Mouse (Mus musculus): ENCODE results near the gene Abl1.

The Abl1 gene

GRCm38 (mm10) chr2:31789215-31789614 lies 101.0 kb downstream of the Abl1 start:
- DNase-seq: no peak

- no peak for DNase-seq
Measured at GRCm38 (mm10) chr2:31790728-31791251, 102.6 kb downstream of the Abl1 start.

- no peak for DNase-seq
Measured at GRCm38 (mm10) chr2:31791260-31791659, 103.1 kb downstream of the Abl1 start.

GRCm38 (mm10) chr2:31792611-31793010 lies 104.4 kb downstream of the Abl1 start:
- DNase-seq: no peak

GRCm38 (mm10) chr2:31796943-31797342 lies 108.8 kb downstream of the Abl1 start:
- no peak for DNase-seq

GRCm38 (mm10) chr2:31801416-31801815 lies 113.2 kb downstream of the Abl1 start:
- peak; percentile 64 to 73 for DNase-seq

- peak in 1 of 2 experiments; percentile 50 for DNase-seq
Measured at GRCm38 (mm10) chr2:31802811-31803210, 114.6 kb downstream of the Abl1 start.

- DNase-seq: peak; percentile 58
Measured at GRCm38 (mm10) chr2:31803480-31803879, 115.3 kb downstream of the Abl1 start.

GRCm38 (mm10) chr2:31806639-31807382 lies 118.6 kb downstream of the Abl1 start:
- no peak for DNase-seq

GRCm38 (mm10) chr2:31808410-31809357 lies 120.5 kb downstream of the Abl1 start:
- no peak for DNase-seq

GRCm38 (mm10) chr2:31809358-31809740 lies 121.2 kb downstream of the Abl1 start:
- no peak for DNase-seq

- DNase-seq: no peak
Measured at GRCm38 (mm10) chr2:31810444-31810843, 122.3 kb downstream of the Abl1 start, which contains the start of gene Qrfp. Qrfp (minus strand) TSS chr2:31810580.

- DNase-seq: no peak
Measured at GRCm38 (mm10) chr2:31811086-31811958, 123.1 kb downstream of the Abl1 start.

- no peak for DNase-seq
Measured at GRCm38 (mm10) chr2:31813641-31814040, 125.5 kb downstream of the Abl1 start.

GRCm38 (mm10) chr2:31814699-31815098 lies 126.5 kb downstream of the Abl1 start:
- no peak for DNase-seq

GRCm38 (mm10) chr2:31815367-31815766 lies 127.2 kb downstream of the Abl1 start:
- DNase-seq: peak; percentile 72 to 74

GRCm38 (mm10) chr2:31822524-31823371 lies 134.6 kb downstream of the Abl1 start:
- peak; percentile 48 to 61 for DNase-seq

- DNase-seq: peak; percentile 40 to 44
Measured at GRCm38 (mm10) chr2:31823933-31824730, 136.0 kb downstream of the Abl1 start.

GRCm38 (mm10) chr2:31825469-31825911 lies 137.3 kb downstream of the Abl1 start:
- peak; percentile 47 to 55 for DNase-seq
